Mouse (Mus musculus) brain, adult 2 months (tissue): ENCODE results near the gene Podnl1.

Experiments used
- DNase-seq: peaks from one replicate; pipeline ENCODE4 v3.0.0; 2011; ENCODE audit warnings: low read depth, low spot score

Gene Podnl1

GRCm38 (mm10) chr8:84125656-84126055, at the start of gene Podnl1:
Gene Podnl1 (plus strand): TSS chr8:84125989.
- no peak for DNase-seq

GRCm38 (mm10) chr8:84076412-84076811, 49.4 kb upstream of the Podnl1 start:
- DNase-seq: no peak

GRCm38 (mm10) chr8:84076849-84077248, 48.9 kb upstream of the Podnl1 start:
- DNase-seq: no peak

- no peak for DNase-seq
Measured at GRCm38 (mm10) chr8:84079206-84079605, 46.6 kb upstream of the Podnl1 start.

GRCm38 (mm10) chr8:84083829-84084241, 42.0 kb upstream of the Podnl1 start:
- no peak for DNase-seq

- DNase-seq: no peak
Measured at GRCm38 (mm10) chr8:84084341-84085115, 41.3 kb upstream of the Podnl1 start.

- DNase-seq: no peak
Measured at GRCm38 (mm10) chr8:84087156-84087555, 38.6 kb upstream of the Podnl1 start.

- peak; percentile 43 for DNase-seq
Measured at GRCm38 (mm10) chr8:84087821-84088220, 38.0 kb upstream of the Podnl1 start.

- no peak for DNase-seq
Measured at GRCm38 (mm10) chr8:84089277-84089676, 36.5 kb upstream of the Podnl1 start.

- DNase-seq: peak; percentile 54
Measured at GRCm38 (mm10) chr8:84090585-84090984, 35.2 kb upstream of the Podnl1 start.

- DNase-seq: no peak
Measured at GRCm38 (mm10) chr8:84096061-84096460, 29.7 kb upstream of the Podnl1 start.

- DNase-seq: no peak
Measured at GRCm38 (mm10) chr8:84098376-84098775, 27.4 kb upstream of the Podnl1 start.

GRCm38 (mm10) chr8:84101476-84102270, 24.1 kb upstream of the Podnl1 start:
- no peak for DNase-seq

- DNase-seq: no peak
Measured at GRCm38 (mm10) chr8:84103601-84104000, 22.2 kb upstream of the Podnl1 start.

GRCm38 (mm10) chr8:84104221-84104620, 21.6 kb upstream of the Podnl1 start:
- DNase-seq: peak; percentile 59

GRCm38 (mm10) chr8:84104697-84105609, 20.8 kb upstream of the Podnl1 start, which contains the start of gene Dcaf15:
Gene Dcaf15 (minus strand): TSS chr8:84104768.
- DNase-seq: peak; percentile 100

GRCm38 (mm10) chr8:84105676-84106075, 20.1 kb upstream of the Podnl1 start:
- DNase-seq: no peak

- DNase-seq: no peak
Measured at GRCm38 (mm10) chr8:84106216-84107040, 19.4 kb upstream of the Podnl1 start.

GRCm38 (mm10) chr8:84115646-84116045, 10.1 kb upstream of the Podnl1 start:
- no peak for DNase-seq

GRCm38 (mm10) chr8:84122151-84122550, 3.6 kb upstream of the Podnl1 start:
- no peak for DNase-seq

GRCm38 (mm10) chr8:84126742-84127141, 953 bp downstream of the Podnl1 start:
- no peak for DNase-seq
